Mouse (Mus musculus) heart, postnatal 4 days (tissue): ENCODE results near the gene Thap11. TPM values are rescaled to one million over a fixed set of nuclear protein-coding genes. Genes with fewer than 3 reads are reported as not detected.
"Not testable (repeated sequence)": the region's sequence is repeated elsewhere in the genome, so short reads cannot be mapped to it uniquely, and the experiment has no call there.

ENCODE experiments used
- DNase-seq: peaks from one replicate; pipeline ENCODE4 v3.0.0; 2021
- total RNA-seq, 2 experiments: library from RNA; stranded (reverse); gene quantifications; 2 replicates each; pipeline ENCODE4 v1.2.3; 2021

Gene Thap11
- total RNA-seq: 10 to 100 TPM; 26.4 to 29.3 TPM

GRCm38 (mm10) chr8:105854715-105855216, at the start of gene Thap11:
Gene Thap11 (plus strand): TSS chr8:105855132.
- peak; percentile 95 for DNase-seq

GRCm38 (mm10) chr8:105805346-105805745, 49.6 kb upstream of the Thap11 start:
- no peak for DNase-seq

- no peak for DNase-seq
Measured at GRCm38 (mm10) chr8:105805964-105806363, 49.0 kb upstream of the Thap11 start.

- DNase-seq: no peak
Measured at GRCm38 (mm10) chr8:105807766-105808165, 47.2 kb upstream of the Thap11 start.

- DNase-seq: peak; percentile 52
Measured at GRCm38 (mm10) chr8:105808480-105808879, 46.5 kb upstream of the Thap11 start.

- DNase-seq: no peak
Measured at GRCm38 (mm10) chr8:105810245-105810786, 44.6 kb upstream of the Thap11 start.

GRCm38 (mm10) chr8:105811061-105811460, 43.9 kb upstream of the Thap11 start:
- DNase-seq: no peak

GRCm38 (mm10) chr8:105811543-105811942, 43.4 kb upstream of the Thap11 start:
- DNase-seq: no peak

- DNase-seq: no peak
Measured at GRCm38 (mm10) chr8:105812511-105812910, 42.4 kb upstream of the Thap11 start.

GRCm38 (mm10) chr8:105813241-105813640, 41.7 kb upstream of the Thap11 start:
- no peak for DNase-seq

- no peak for DNase-seq
Measured at GRCm38 (mm10) chr8:105819659-105820058, 35.3 kb upstream of the Thap11 start.

- DNase-seq: peak; percentile 30
Measured at GRCm38 (mm10) chr8:105820925-105821324, 34.0 kb upstream of the Thap11 start.

GRCm38 (mm10) chr8:105825506-105825905, 29.4 kb upstream of the Thap11 start:
- DNase-seq: no peak

GRCm38 (mm10) chr8:105826379-105826778, 28.6 kb upstream of the Thap11 start:
- DNase-seq: no peak

GRCm38 (mm10) chr8:105826861-105827848, 27.8 kb upstream of the Thap11 start, which contains the start of the genes Ranbp10 and Tsnaxip1:
Gene Ranbp10 (minus strand): TSS chr8:105827350.
Gene Tsnaxip1 (plus strand): TSS chr8:105827731.
- DNase-seq: peak; percentile 96

GRCm38 (mm10) chr8:105833740-105834139, 21.2 kb upstream of the Thap11 start:
- not testable (repeated sequence) for DNase-seq

- DNase-seq: peak; percentile 85
Measured at GRCm38 (mm10) chr8:105835318-105835717, 19.6 kb upstream of the Thap11 start.

GRCm38 (mm10) chr8:105836991-105837390, 17.9 kb upstream of the Thap11 start:
- DNase-seq: no peak

GRCm38 (mm10) chr8:105839209-105839608, 15.7 kb upstream of the Thap11 start:
- DNase-seq: no peak

GRCm38 (mm10) chr8:105846678-105847077, 8.3 kb upstream of the Thap11 start:
- DNase-seq: peak; percentile 18

- DNase-seq: no peak
Measured at GRCm38 (mm10) chr8:105850014-105850413, 4.9 kb upstream of the Thap11 start.

GRCm38 (mm10) chr8:105850611-105851010, 4.3 kb upstream of the Thap11 start:
- DNase-seq: no peak

GRCm38 (mm10) chr8:105851651-105852143, 3.2 kb upstream of the Thap11 start:
- peak; percentile 93 for DNase-seq
